Mouse (Mus musculus): ENCODE results near the gene Ankrd11. TPM values are rescaled to one million over a fixed set of nuclear protein-coding genes. Genes with fewer than 3 reads are reported as not detected.

Gene Ankrd11
- polyA plus RNA-seq, 1 experiment from 2014 or later, result 39.6 TPM

DNA sequence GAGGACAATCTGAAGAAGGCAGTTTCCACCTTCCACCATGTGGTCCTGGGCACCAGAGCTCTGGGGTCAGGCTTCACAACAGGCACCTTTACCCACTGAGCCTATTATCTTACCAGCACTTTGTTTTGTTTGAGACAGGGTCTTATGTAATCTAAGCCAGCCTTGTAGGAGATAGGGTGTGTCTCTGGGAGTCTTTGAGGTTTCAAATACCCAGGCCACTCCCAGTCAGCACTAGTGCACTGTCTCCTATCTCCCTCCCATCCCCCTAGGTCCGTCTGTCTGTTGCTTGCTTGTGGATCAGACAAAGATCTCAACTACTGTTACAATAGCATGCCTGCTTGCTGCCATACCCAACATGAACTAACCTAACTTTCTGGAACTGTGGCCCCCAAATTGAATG lies 81.1 kb downstream of the Ankrd11 start:
- H3K9me3 ChIP-seq (replicated peaks), result no peaks in the 10 kb centered on the region
- no peaks in the 10 kb centered on the region for H3K27me3 ChIP-seq
- no peak overlapping the region for H3K4me3 ChIP-seq
- H3K4me1 ChIP-seq (replicated peaks), result peaks cover 35% of the 10 kb centered on the region
- H3K27ac ChIP-seq, result 0 out of 2 replicates have a peak overlapping the region, but pooled peaks have one; percentile 5
- H3K36me3 ChIP-seq, result 0 out of 2 replicates have a peak, but pooled peaks cover 3% of the 10 kb centered on the region
- no peak overlapping the region for H3K4me2 ChIP-seq
- no peak for ATAC-seq (replicated peaks; ENCODE audit: insufficient number of reproducible peaks, insufficient read depth, low FRiP score, low read depth)
- H3K9ac ChIP-seq, result no peak overlapping the region
- 12% methylated on average over 1 of the region's 1 CpGs for WGBS

DNA sequence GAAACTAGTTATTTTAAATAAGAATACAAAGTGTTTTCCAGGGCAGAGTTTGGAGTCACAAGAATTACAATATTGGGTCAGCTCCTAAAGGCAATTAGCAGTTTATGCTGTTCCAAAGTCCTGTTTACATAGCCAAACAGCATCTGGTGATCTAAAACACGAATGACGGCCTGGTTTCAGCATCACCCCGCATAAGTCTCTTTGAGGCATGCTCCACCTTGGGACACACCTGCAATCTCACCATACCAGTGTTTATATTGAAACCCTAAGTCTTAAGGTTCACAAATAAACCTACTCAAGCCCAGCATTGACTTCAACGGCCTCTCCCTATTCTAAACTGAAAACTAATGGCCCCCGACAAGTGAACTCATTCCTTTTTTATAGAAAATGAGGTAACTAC lies 81.8 kb downstream of the Ankrd11 start:
- Histone ChIP-seq H3K4me3 (no peak overlapping the region), H3K4me2 (no peak overlapping the region), H3K4me1 (replicated peaks) (peaks cover 39% of the 10 kb centered on the region), H3K27me3 (no peaks in the 10 kb centered on the region), H3K36me3 (0 out of 2 replicates have a peak, but pooled peaks cover 3% of the 10 kb centered on the region), H3K27ac (no peak overlapping the region), H3K9me3 (replicated peaks) (no peaks in the 10 kb centered on the region), H3K9ac (no peak overlapping the region)
- 79% methylated on average over 5 of the region's 5 CpGs for WGBS
- no peak for ATAC-seq (replicated peaks; ENCODE audit: insufficient number of reproducible peaks, insufficient read depth, low FRiP score, low read depth)

DNA sequence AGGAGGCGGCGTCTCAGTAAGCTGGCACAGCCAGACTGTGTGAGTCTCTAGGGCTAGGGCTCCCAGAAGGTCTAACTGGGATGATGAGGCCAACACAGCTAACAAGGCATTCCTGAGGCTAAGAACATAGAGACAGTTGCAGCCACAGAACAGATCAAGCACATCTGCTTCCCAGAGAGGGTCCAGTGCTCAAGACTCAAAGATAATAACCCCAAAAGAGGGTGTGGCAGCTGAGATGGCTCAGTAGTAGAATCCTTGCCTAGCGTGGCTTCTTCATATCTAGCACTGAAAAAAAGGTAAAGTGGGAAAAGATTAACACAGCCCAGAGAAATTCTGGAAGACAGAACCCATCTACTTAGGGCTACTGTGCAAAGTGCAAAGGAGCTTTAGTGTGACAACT lies 86.1 kb downstream of the Ankrd11 start:
- no peak for ATAC-seq (replicated peaks; ENCODE audit: insufficient number of reproducible peaks, insufficient read depth, low FRiP score, low read depth)
- H3K36me3 ChIP-seq, result no peaks in the 10 kb centered on the region
- peaks cover 43% of the 10 kb centered on the region for H3K4me1 ChIP-seq (replicated peaks)
- H3K27me3 ChIP-seq, result no peaks in the 10 kb centered on the region
- no peak overlapping the region for H3K9ac ChIP-seq
- no peak overlapping the region for H3K4me2 ChIP-seq
- no peak overlapping the region for H3K27ac ChIP-seq
- no peaks in the 10 kb centered on the region for H3K9me3 ChIP-seq (replicated peaks)
- 83% methylated on average over 3 of the region's 3 CpGs for WGBS
- no peak overlapping the region for H3K4me3 ChIP-seq

DNA sequence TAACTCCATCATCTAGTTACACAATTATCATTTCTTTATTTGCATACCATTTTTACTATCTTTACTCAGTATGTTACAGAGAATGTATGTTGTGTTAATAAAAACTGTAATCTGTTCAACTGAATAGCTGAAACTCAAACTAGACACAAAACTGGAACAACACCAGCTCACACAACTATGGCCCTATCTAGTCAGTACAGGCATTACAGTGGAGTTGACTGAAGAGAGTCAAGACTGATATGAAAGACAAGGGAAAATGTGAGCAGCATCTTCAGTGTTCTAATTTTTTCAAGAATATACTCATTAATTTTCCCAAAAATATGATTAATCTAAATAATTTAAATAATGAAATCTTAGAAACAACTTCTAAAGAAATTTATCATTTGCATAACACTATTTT lies 86.9 kb downstream of the Ankrd11 start:
- H3K36me3 ChIP-seq, result no peaks in the 10 kb centered on the region
- peaks cover 39% of the 10 kb centered on the region for H3K4me1 ChIP-seq (replicated peaks)
- H3K4me3 ChIP-seq, result no peak overlapping the region
- H3K9ac ChIP-seq, result no peak overlapping the region
- ATAC-seq (replicated peaks; ENCODE audit: insufficient number of reproducible peaks, insufficient read depth, low FRiP score, low read depth), result no peak
- no peaks in the 10 kb centered on the region for H3K27me3 ChIP-seq
- H3K4me2 ChIP-seq, result no peak overlapping the region
- H3K27ac ChIP-seq, result no peak overlapping the region
- no peaks in the 10 kb centered on the region for H3K9me3 ChIP-seq (replicated peaks)

DNA sequence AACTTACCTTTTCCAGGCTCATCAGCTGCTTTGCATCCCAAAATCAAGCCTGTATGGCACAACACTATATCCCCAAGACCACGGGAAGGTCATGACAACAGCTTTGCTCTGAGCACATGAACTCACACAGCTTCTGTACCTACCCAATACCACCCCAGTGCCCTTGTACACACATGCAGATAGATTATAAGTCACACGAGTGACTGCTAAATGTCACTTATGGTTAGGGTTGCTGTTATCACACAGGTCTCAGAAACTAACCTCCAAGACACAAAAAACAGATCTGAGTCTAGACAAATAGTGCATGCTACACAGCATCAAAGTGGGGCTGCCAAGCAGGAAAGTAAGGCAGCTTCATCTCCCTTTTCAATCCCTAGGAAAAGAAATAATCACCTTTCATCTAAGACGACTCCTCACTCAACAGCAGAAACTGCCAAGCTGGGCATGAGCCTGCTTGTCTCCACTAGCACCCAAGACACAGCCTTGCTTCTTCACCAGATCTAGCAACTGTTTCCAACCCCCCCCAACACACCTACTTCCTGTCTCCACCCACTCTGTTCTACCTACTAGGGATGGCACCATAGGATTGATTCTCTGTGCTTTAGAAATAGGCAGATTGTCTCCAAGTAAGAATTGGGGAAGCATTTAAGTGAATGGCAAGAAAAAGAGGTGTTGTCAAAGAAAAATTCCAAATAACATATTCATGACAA lies 87.8 kb downstream of the Ankrd11 start:
- H3K36me3 ChIP-seq, result no peaks in the 10 kb centered on the region
- H3K4me3 ChIP-seq, result no peak overlapping the region
- H3K9ac ChIP-seq, result no peak overlapping the region
- no peaks in the 10 kb centered on the region for H3K27me3 ChIP-seq
- peaks cover 48% of the 10 kb centered on the region for H3K4me1 ChIP-seq (replicated peaks)
- H3K4me2 ChIP-seq, result no peak overlapping the region
- ATAC-seq (replicated peaks; ENCODE audit: insufficient number of reproducible peaks, insufficient read depth, low FRiP score, low read depth), result no peak
- H3K9me3 ChIP-seq (replicated peaks), result no peaks in the 10 kb centered on the region
- 63% methylated on average over 3 of the region's 3 CpGs for WGBS
- no peak overlapping the region for H3K27ac ChIP-seq

DNA sequence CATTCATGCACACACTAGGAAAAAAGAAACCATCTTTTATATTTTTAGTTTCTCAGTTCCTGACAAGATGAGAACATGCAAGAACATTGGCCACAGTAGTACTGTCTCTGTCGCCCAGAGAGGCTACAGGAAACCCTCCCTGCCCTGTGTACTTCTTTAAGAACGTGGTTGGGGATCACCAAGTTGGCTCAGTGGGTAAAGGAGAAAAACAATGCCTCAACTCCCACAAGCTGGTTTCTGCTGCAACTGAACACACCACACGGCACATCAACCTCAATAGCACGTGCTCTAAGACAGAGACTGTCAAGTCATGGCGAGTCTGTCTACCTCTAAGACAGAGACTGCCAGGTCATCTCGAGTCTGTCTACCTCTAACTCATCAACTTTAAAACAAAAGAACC lies 89.0 kb downstream of the Ankrd11 start:
- H3K4me1 ChIP-seq (replicated peaks), result peaks cover 54% of the 10 kb centered on the region
- H3K9me3 ChIP-seq (replicated peaks), result no peaks in the 10 kb centered on the region
- no peak overlapping the region for H3K4me2 ChIP-seq
- no peak for ATAC-seq (replicated peaks; ENCODE audit: insufficient number of reproducible peaks, insufficient read depth, low FRiP score, low read depth)
- H3K27ac ChIP-seq, result no peak overlapping the region
- WGBS, result 83% methylated on average over 6 of the region's 6 CpGs
- H3K36me3 ChIP-seq, result no peaks in the 10 kb centered on the region
- no peak overlapping the region for H3K4me3 ChIP-seq
- H3K9ac ChIP-seq, result no peak overlapping the region
- no peaks in the 10 kb centered on the region for H3K27me3 ChIP-seq

DNA sequence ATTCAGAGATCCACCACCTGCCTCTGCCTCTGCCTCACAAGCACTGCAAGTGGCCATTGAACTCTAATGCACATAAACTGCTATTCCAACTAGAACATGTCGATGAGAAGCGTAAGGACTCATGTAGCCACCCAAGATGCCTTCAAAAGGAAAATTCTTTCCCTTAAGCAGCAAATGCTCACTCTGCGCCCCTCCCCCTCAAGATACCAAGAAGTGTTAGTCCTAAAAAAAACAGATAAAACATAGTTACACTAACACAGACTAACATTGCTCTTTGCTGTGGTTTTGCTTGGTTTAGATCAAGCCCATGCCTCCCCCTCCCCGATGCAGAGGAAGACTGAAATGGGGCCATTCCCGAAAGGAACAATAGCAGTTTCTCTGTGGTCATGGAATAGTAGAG lies 90.6 kb downstream of the Ankrd11 start:
- no peak overlapping the region for H3K4me3 ChIP-seq
- H3K9ac ChIP-seq, result no peak overlapping the region
- peaks cover 48% of the 10 kb centered on the region for H3K4me1 ChIP-seq (replicated peaks)
- WGBS, result 78% methylated on average over 5 of the region's 5 CpGs
- H3K36me3 ChIP-seq, result no peaks in the 10 kb centered on the region
- no peaks in the 10 kb centered on the region for H3K27me3 ChIP-seq
- H3K9me3 ChIP-seq (replicated peaks), result no peaks in the 10 kb centered on the region
- H3K27ac ChIP-seq, result no peak overlapping the region
- no peak for ATAC-seq (replicated peaks; ENCODE audit: insufficient number of reproducible peaks, insufficient read depth, low FRiP score, low read depth)
- H3K4me2 ChIP-seq, result no peak overlapping the region

DNA sequence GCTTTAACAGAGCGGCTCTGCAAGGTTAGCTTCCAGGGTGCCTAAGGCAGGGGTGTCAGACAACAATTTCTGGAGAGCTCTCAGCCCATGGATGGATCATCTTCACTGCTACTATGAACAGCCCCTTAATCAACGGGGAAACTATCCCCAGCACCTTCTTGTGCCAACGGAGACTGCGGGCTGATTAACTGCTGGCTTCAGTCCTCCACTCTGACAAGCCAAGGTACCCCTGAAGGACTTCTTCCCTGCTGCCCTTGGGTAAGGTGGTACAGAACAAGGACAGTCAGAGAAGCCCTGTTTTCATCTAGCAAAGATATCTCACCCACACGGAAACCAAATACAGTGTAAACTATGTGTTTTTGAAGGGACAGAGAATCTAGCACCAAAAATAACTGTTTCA lies 92.4 kb downstream of the Ankrd11 start:
- Histone ChIP-seq H3K27me3 (no peaks in the 10 kb centered on the region), H3K9me3 (replicated peaks) (no peaks in the 10 kb centered on the region), H3K4me1 (replicated peaks) (peaks cover 38% of the 10 kb centered on the region), H3K4me3 (no peak overlapping the region), H3K36me3 (no peaks in the 10 kb centered on the region), H3K27ac (no peak overlapping the region), H3K4me2 (no peak overlapping the region), H3K9ac (no peak overlapping the region)
- ATAC-seq (replicated peaks; ENCODE audit: insufficient number of reproducible peaks, insufficient read depth, low FRiP score, low read depth), result no peak
- 68% methylated on average over 5 of the region's 5 CpGs for WGBS

DNA sequence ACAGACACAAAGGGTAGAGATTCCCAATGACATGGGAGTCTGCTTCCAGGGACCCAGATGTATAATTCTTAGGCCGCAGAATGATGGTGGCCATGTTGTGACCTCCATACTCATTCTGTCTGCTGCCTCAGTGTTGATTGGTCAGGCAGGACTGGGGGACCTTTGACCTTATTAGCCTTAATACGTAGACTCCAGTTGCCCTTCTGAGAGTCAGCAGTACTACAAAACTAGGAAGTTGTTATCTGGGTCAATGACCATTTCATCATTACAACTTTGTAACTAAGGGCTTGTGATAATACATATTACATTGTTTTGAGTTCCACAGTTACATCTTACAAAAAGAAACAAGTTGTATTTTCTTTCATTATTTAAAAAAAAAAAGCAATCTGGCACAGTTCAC lies 96.3 kb downstream of the Ankrd11 start:
- Histone ChIP-seq H3K36me3 (no peaks in the 10 kb centered on the region), H3K4me3 (no peak overlapping the region)
- WGBS, result 72% methylated on average over 2 of the region's 2 CpGs

DNA sequence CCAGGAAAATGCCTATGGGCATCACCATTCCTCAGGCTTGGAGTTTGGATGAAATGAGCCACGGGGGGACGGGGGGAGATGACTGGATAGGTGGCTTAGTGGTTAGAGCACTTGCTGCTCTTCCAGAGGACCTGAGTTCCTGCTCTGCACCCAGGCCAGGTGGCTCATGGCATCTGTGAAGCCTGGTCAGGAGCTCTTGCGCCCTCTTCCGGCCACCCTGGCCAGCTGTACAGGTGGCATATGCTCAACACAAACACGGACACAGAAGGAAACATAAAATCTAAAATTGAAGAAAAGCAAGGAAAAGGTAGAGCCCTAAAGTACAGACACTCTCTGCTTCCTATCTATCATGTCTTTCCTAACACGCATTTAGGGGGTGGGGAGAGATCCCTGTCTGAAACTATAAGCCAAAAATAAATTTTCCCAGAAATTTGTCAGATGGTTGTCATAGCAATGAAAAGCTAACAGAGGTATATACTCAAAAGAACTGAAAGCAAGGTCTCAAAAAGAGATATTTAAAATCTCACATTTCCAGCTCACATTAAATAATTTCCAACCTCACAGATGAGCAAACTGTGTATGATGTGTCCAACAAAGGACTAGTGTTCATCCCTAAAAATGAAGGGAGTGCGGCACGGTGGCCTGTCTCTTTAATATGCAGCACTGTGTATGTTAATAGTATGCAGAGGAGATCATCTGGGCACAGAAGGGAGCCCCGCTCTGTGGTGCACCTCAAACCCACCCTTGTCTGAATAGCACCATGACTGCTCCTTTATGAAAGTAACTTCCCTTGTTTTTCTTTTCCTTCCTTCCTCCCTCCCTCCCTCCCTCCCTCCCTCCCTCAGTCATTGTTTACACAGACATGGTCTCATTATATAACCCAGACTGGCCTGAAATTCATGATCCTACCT lies 99.0 kb downstream of the Ankrd11 start:
- Histone ChIP-seq H3K4me3 (no peak overlapping the region), H3K4me1 (replicated peaks) (peaks cover 21% of the 10 kb centered on the region), H3K9ac (no peak overlapping the region), H3K27me3 (no peaks in the 10 kb centered on the region), H3K4me2 (no peak overlapping the region), H3K36me3 (no peaks in the 10 kb centered on the region), H3K9me3 (replicated peaks) (no peaks in the 10 kb centered on the region), H3K27ac (no peak overlapping the region)
- no peak; the same call in 1 of the 2 replicates for ATAC-seq (replicated peaks; ENCODE audit: insufficient number of reproducible peaks, insufficient read depth, low FRiP score, low read depth)
- 72% methylated on average over 9 of the region's 9 CpGs for WGBS

More for the DNA sequence above, 96.3 kb downstream of the Ankrd11 start:
- no peaks in the 10 kb centered on the region for H3K9me3 ChIP-seq (replicated peaks)
- H3K27me3 ChIP-seq, result no peaks in the 10 kb centered on the region
- H3K4me1 ChIP-seq (replicated peaks), result peaks cover 18% of the 10 kb centered on the region
- no peak overlapping the region for H3K27ac ChIP-seq
- ATAC-seq (replicated peaks; ENCODE audit: insufficient number of reproducible peaks, insufficient read depth, low FRiP score, low read depth), result no peak
- no peak overlapping the region for H3K9ac ChIP-seq
- no peak overlapping the region for H3K4me2 ChIP-seq

DNA sequence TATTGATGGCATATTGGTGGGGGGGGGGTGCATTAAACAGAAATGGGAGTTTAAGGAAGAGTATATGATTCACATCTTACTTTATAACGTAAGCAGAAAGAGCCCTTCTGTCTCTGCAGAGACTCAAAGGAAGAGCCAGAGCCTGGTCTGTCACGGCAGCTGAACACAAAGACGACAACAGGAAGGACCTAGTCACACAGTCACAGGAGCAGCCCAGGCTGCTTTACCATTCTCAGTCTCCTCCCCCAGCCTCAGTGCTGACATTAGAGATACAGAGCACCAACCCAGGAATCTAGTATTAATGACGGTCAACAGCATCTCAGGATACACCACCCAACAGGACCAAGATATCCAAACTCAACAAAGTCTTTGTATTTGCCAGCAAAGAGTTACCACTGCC lies 103.5 kb downstream of the Ankrd11 start:
- no peak overlapping the region for H3K4me2 ChIP-seq
- H3K9me3 ChIP-seq (replicated peaks), result no peaks in the 10 kb centered on the region
- 23% methylated on average over 4 of the region's 4 CpGs for WGBS
- 0 out of 2 replicates have a peak overlapping the region, but pooled peaks have one; percentile 24 for H3K27ac ChIP-seq
- no peak overlapping the region for H3K9ac ChIP-seq
- peaks cover 34% of the 10 kb centered on the region for H3K4me1 ChIP-seq (replicated peaks)
- H3K27me3 ChIP-seq, result no peaks in the 10 kb centered on the region
- H3K4me3 ChIP-seq, result no peak overlapping the region
- no peaks in the 10 kb centered on the region for H3K36me3 ChIP-seq
- ATAC-seq (replicated peaks; ENCODE audit: insufficient number of reproducible peaks, insufficient read depth, low FRiP score, low read depth), result no peak
